8 mouse cellular contexts compared by ENCODE assay signal in the genomic region with DNA sequence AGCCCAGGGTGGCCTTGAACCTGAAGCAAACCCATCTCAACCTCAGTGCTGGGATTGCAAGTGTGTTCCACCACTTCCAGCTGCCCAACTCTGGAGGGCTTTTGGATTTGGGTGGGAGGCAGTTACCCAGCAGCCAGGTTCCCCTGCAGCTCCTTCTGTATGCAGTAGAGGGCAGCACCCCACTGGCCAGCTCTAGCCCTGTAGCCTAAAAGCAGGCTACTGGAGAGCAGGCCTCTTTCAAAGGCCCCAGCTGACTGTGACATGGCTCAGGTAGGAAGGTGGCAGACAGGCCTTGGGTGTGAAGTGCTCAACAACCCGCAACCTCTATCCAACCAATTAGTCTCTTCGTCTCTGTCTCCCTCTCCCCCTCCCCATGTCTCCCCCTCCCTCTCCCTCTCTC. TPM values are rescaled to one million over a fixed set of nuclear protein-coding genes. Genes with fewer than 3 reads are reported as not detected.
DNase-seq lines count a peak whose midpoint lies in the region; ATAC-seq lines count a peak whose summit lies in the region.

No protein-coding gene starts in this region.

- DNase-seq in left cerebral cortex, adult 18-20 months (ENCODE audit: low spot score in 2 of 2), result peak; percentile 61 to 66
- DNase-seq in left cerebral cortex, adult 11 months (ENCODE audit: low spot score), result no peak
- DNase-seq in embryo, embryonic 10 days (ENCODE audit: low spot score), result peak; percentile 55
- DNase-seq in gastrocnemius, postnatal 25 days, result peak; percentile 45
- DNase-seq in kidney, adult 8-10 months, result peak; percentile 51 to 65
- peak; percentile 54 for DNase-seq in liver
- peak; percentile 21 to 47 for DNase-seq in spleen, postnatal 36 days (ENCODE audit: low spot score in 2 of 2)

- peak; percentile 69 for ATAC-seq in monocyte, adult 5-6 weeks (replicated peaks; ENCODE audit: insufficient number of reproducible peaks, low FRiP score, low TSS enrichment, poor library complexity, severe bottlenecking)

RNA-seq across cellular contexts. Expression of a gene that starts 9.2 kb away (rescaled TPM):
- 1 to 10 TPM; 9.4 to 9.5 TPM for total RNA-seq in left cerebral cortex, adult 18-20 months (2021)
- total RNA-seq in gastrocnemius, postnatal 25 days (2021), result 1 to 10 TPM; 3.0 to 3.1 TPM
- total RNA-seq in monocyte, adult 5-6 weeks (2017), result 2.3 to 7.1 TPM (median 5.0 TPM) in 3 replicates

RNA-seq across cellular contexts. Expression of a gene that starts 9.3 kb away (rescaled TPM):
- 10 to 100 TPM; 52.1 to 55.8 TPM for total RNA-seq in left cerebral cortex, adult 18-20 months (2021)
- total RNA-seq in gastrocnemius, postnatal 25 days (2021), result 10 to 100 TPM; 57.9 to 63.2 TPM
- total RNA-seq in monocyte, adult 5-6 weeks (2017), result 50.9 to 77.2 TPM (median 60.4 TPM) in 3 replicates

RNA-seq across cellular contexts. Expression of a gene that starts 30.1 kb away (rescaled TPM):
- total RNA-seq in left cerebral cortex, adult 18-20 months (2021), result 10 to 100 TPM; 21.2 to 22.0 TPM
- total RNA-seq in gastrocnemius, postnatal 25 days (2021), result 10 to 100 TPM; 13.8 to 14.3 TPM
- 49.3 to 85.9 TPM (median 54.0 TPM) in 3 replicates for total RNA-seq in monocyte, adult 5-6 weeks (2017)
